Mouse (Mus musculus) ES-E14 (cell line): ENCODE data around the gene Ada. TPM values are rescaled to one million over a fixed set of nuclear protein-coding genes. Genes with fewer than 3 reads are reported as not detected.

Experiments
- DNase-seq: peaks from one replicate; pipeline ENCODE4 v3.0.0-alpha.2; 2013; ENCODE audit warnings: low read depth, low spot score
- H3K27ac ChIP-seq: 2 replicates; pipeline ENCODE4 v1.5.1; 2012; ENCODE audit warnings: low read depth, mild to moderate bottlenecking, low read length, moderate library complexity, mixed read lengths; ENCODE audit not compliant: poor library complexity, insufficient read depth, severe bottlenecking
- H3K36me3 ChIP-seq: 2 replicates; pipeline ENCODE4 v1.6.1; 2012; ENCODE audit warnings: mild to moderate bottlenecking, low read length, moderate library complexity, mixed read lengths; ENCODE audit not compliant: control insufficient read depth, poor library complexity, insufficient read depth, severe bottlenecking
- H3K4me1 ChIP-seq, 2 experiments: fragments of 150-350 bp in 1 of 2; sonication (generic) in 1 of 2; 2 replicates each; pipeline ENCODE4 v1.6.1; 2012; ENCODE audit warnings: low read length in 2 of 2, mild to moderate bottlenecking in 1 of 2, mixed read lengths in 1 of 2; ENCODE audit not compliant: control insufficient read depth in 2 of 2, insufficient read depth in 2 of 2, poor library complexity in 1 of 2
- H3K4me3 ChIP-seq, 2 experiments: fragments of 150-350 bp in 1 of 2; sonication (generic) in 1 of 2; 2 replicates each; pipeline ENCODE4 v1.5.1; 2012; ENCODE audit warnings: low read length in 2 of 2, low read depth in 1 of 2, mild to moderate bottlenecking in 1 of 2, mixed read lengths in 1 of 2; ENCODE audit not compliant: insufficient read depth in 1 of 2, poor library complexity in 1 of 2, severe bottlenecking in 1 of 2
- H3K9ac ChIP-seq: 2 replicates; pipeline ENCODE4 v1.6.1; 2012; ENCODE audit warnings: low read depth, mild to moderate bottlenecking, low read length, mixed read lengths; ENCODE audit not compliant: poor library complexity, insufficient read depth, severe bottlenecking
- H3K9me3 ChIP-seq: fragments of 150-350 bp; sonication (generic); 2 replicates; pipeline ENCODE4 v1.6.1; 2012; ENCODE audit warnings: low read depth, mild to moderate bottlenecking, low read length; ENCODE audit not compliant: control insufficient read depth, insufficient read depth
- CHD2 ChIP-seq: IDR thresholded peaks from 2 replicates; pipeline ENCODE4 v1.6.1; 2014; ENCODE audit warnings: mild to moderate bottlenecking, low read depth, low read length, inconsistent platforms
- HCFC1 ChIP-seq: IDR thresholded peaks from 2 replicates; pipeline ENCODE4 v1.6.1; 2012; ENCODE audit warnings: low read length, inconsistent platforms, borderline replicate concordance; ENCODE audit not compliant: insufficient read depth
- MAFK ChIP-seq: IDR thresholded peaks from 2 replicates; pipeline ENCODE4 v1.6.1; 2014; ENCODE audit warnings: mild to moderate bottlenecking, low read depth, low read length, inconsistent platforms; ENCODE audit not compliant: insufficient read depth
- ZC3H11A ChIP-seq: IDR thresholded peaks from 2 replicates; pipeline ENCODE4 v1.6.1; 2012; ENCODE audit warnings: low read depth, mild to moderate bottlenecking, inconsistent platforms, low read length, borderline replicate concordance
- ZNF384 ChIP-seq: IDR thresholded peaks from 2 replicates; pipeline ENCODE4 v1.6.1; 2012; ENCODE audit warnings: low read depth, low read length, inconsistent platforms
- in situ Hi-C, 2 experiments: fragments of 600-800 bp; cut with MboI; formaldehyde crosslinking; loops; one replicate each; pipeline ENCODE4 v1.15.1; 2025; ENCODE audit warnings: low sequenced_read_pairs in 2 of 2, inconsistent platforms in 1 of 2; ENCODE audit not compliant: unreplicated experiment in 2 of 2
- total RNA-seq: library from RNA; depleted of rRNA; stranded (reverse); fragments of 300-350 nt; gene quantifications from 2 replicates; pipeline ENCODE4 v1.2.3, GENCODE M21; 2012

Gene Ada
- total RNA-seq, 1 experiment: 13.7 TPM

DNA sequence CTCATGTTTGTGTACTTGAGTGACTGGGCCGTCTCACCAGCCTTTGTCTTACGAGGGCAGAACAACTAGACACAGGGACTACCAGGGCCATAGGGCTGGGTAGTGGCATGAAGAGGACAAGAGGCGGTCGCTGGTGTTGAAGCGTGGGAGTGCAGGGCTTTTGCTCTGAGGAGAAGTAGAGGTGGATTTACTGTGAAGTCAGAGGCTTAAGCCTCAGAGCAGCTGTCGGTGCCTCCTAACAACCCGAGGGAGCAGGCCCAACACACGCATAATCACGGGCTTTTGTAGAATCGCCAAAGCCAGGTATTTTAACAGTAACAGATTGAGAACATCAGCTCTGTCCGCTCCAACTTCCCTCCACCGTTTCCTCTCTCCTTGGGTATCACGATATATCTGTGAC lies 26.6 kb upstream of the Ada start:
- H3K36me3 ChIP-seq: no peaks in the 10 kb centered on the region
- no peak for TF ChIP-seq ZNF384
- TF ChIP-seq MAFK: no peak
- TF ChIP-seq ZC3H11A: no peak
- no peak for TF ChIP-seq CHD2
- no peaks in the 10 kb centered on the region for H3K4me1 ChIP-seq
- H3K4me3 ChIP-seq: no peak overlapping the region
- no peak for DNase-seq
- in situ Hi-C loops: no loop called here
- H3K9ac ChIP-seq: no peak overlapping the region
- H3K27ac ChIP-seq: no peak overlapping the region
- H3K9me3 ChIP-seq: no peaks in the 10 kb centered on the region

DNA sequence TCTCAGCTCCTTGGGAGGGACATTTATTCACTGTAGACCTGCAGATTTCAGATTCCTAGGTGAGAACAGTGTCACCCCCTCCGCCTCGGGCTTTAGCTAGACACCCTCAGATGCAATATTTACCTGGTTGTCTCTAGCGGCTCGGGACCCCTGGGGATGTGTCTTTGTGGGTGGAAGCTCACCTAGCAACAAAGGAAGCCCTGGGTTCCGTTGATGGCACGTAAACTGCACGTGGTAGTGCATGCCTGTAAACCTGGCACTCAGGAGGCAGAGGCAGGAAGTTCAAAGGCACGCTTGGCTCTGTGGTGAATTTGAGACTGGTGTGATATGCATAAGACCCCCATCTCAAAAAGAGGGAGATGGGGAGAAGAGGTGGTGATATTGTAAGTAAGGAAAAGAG lies 20.7 kb upstream of the Ada start:
- no peak for DNase-seq
- TF ChIP-seq MAFK (no peak), CHD2 (no peak)
- Histone ChIP-seq H3K4me3 (no peak overlapping the region), H3K4me1 (no peaks in the 10 kb centered on the region), H3K9me3 (no peaks in the 10 kb centered on the region), H3K27ac (no peak overlapping the region), H3K36me3 (no peaks in the 10 kb centered on the region), H3K9ac (no peak overlapping the region)
- in situ Hi-C loops: no loop called here

DNA sequence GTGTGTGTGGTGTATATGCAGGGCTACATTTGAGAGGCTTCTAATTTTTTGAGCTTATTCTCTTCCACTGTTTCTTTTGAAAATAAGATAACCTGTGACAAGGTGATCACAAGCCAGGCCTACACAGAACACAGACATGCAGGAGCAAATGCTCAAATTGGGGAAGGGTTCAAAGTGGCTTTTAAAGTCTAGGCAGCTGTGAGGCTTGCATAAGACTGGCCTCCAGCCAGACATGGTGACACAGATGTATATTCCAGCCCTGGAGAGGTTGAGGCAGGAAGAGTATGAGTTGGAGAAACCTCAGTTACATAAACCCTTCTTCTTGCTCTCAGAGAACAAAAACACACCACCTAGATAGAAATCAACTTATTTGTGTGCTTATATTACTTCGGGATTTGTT lies 16.9 kb upstream of the Ada start:
- TF ChIP-seq ZNF384 (no peak), CHD2 (no peak), MAFK (no peak), ZC3H11A (no peak), HCFC1 (no peak)
- H3K4me1 ChIP-seq: no peaks in the 10 kb centered on the region
- no peaks in the 10 kb centered on the region for H3K9me3 ChIP-seq

DNA sequence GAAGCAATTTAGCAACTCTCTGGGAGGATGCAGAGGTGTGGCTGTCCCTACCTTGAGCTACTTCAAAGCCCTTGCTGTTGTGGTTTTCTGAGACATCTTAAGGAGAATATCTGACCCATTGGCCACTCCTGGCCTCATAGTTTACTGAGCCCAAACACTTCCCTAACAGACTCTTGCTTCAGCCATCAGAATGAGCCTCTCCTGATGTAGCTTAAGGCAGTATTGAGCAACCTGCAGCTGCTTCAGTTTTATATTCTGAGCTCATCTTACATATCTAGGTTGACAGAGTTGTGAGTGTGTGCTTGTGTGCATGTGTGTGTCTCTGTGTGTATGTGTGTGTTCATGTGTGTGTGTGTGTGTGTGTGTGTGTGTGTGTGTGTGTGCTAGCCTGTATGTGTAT lies 16.2 kb upstream of the Ada start:
- H3K36me3 ChIP-seq: no peaks in the 10 kb centered on the region
- TF ChIP-seq MAFK: no peak
- no peak for TF ChIP-seq ZC3H11A
- no peak for TF ChIP-seq HCFC1
- no peak for TF ChIP-seq ZNF384
- TF ChIP-seq CHD2: no peak
- in situ Hi-C loops: no loop called here
- no peak overlapping the region for H3K9ac ChIP-seq
- H3K4me3 ChIP-seq: no peak overlapping the region
- no peaks in the 10 kb centered on the region for H3K4me1 ChIP-seq
- no peak overlapping the region for H3K27ac ChIP-seq
- H3K9me3 ChIP-seq: no peaks in the 10 kb centered on the region
- no peak for DNase-seq

More for the DNA sequence above, 16.9 kb upstream of the Ada start:
- Histone ChIP-seq H3K9ac (no peak overlapping the region), H3K36me3 (no peaks in the 10 kb centered on the region), H3K27ac (no peak overlapping the region), H3K4me3 (no peak overlapping the region)
- in situ Hi-C loops: no loop called here
- DNase-seq: no peak

DNA sequence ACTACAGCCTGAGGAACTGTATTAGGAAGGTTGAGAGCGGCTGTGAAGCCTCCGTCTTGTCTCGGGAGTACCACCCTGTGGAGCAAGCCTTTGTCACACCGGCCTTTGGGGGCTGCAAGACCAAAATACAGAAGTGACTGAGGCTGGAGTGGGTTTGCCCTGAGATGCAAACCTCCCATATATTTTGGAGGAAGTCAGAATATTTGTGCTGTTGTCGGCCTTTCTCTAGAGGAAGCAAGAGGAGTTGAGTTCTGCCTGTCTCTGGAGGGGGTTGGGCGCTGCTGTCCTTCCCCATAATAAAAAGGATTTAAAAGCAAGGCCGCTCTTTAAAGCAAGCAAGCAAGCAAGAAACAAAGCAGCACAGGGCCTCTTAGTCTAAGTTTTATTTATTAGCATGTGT lies 11.4 kb upstream of the Ada start:
- no peak overlapping the region for H3K27ac ChIP-seq
- TF ChIP-seq MAFK: no peak
- TF ChIP-seq ZNF384: no peak
- no peak for TF ChIP-seq HCFC1
- no peak for TF ChIP-seq CHD2
- no peak for TF ChIP-seq ZC3H11A
- no peak overlapping the region for H3K4me3 ChIP-seq
- in situ Hi-C loops: no loop called here
- H3K36me3 ChIP-seq: no peaks in the 10 kb centered on the region
- no peaks in the 10 kb centered on the region for H3K4me1 ChIP-seq
- H3K9me3 ChIP-seq: no peaks in the 10 kb centered on the region
- DNase-seq: no peak
- H3K9ac ChIP-seq: no peak overlapping the region
